Comparison of ENCODE assay signal across 18 mouse cellular contexts in the genomic region with DNA sequence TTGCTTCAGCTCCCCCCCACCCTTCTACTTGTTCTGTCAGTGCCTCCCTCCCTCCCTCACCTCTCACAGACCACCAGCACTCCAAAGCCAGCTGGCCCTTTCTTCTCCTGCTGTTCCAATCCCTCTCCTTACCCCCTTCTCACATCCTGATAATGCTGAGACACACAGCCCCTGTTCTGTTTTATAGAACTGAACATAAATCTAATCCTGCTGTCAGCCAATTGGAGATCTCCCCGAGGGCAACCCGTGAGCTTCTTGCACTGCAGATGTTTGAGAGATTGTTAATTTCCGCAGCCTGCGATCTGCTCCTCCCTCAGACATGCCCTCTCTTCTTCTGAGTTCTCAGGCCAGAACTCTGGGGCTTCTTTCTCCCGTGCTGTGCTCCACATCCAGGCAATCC.
DNase-seq lines count a peak whose midpoint lies in the region; ATAC-seq and TF ChIP-seq lines count a peak whose summit lies in the region.
"Had no signal": no experiment of that assay in that cellular context is flagged by ENCODE, and none has a peak within 500 bp of the region (broad histone marks: within the 10 kb centered on the region; RNA-seq: fewer than 3 reads in every experiment).

No protein-coding gene starts in this region.

- H3K4me3 ChIP-seq in hindbrain, embryonic 11.5 days (ENCODE audit: low read depth, low read length), result no peak overlapping the region
- H3K4me3 ChIP-seq in hindbrain, embryonic 14.5 days (replicated peaks; ENCODE audit: low read length), result no peak overlapping the region
- H3K4me3 ChIP-seq in ES-E14 (ENCODE audit: insufficient read depth in 1 of 2, low read depth in 1 of 2, low read length in 2 of 2, poor library complexity in 1 of 2, severe bottlenecking in 1 of 2), result no peak overlapping the region
- no peak overlapping the region for H3K4me3 ChIP-seq in midbrain, postnatal 0 days (ENCODE audit: low read depth, low read length)
- H3K4me3 ChIP-seq: erythroblast, embryonic 14.5 days; limb, embryonic 12.5 days had no signal

- H3K27ac ChIP-seq in hindbrain, embryonic 11.5 days (ENCODE audit: low read depth, low read length), result no peak overlapping the region
- no peak overlapping the region for H3K27ac ChIP-seq in hindbrain, embryonic 14.5 days
- 0 out of 2 replicates have a peak overlapping the region, but pooled peaks have one; percentile 6 for H3K27ac ChIP-seq in ES-E14 (ENCODE audit: insufficient read depth, low read depth, low read length, poor library complexity, severe bottlenecking)
- no peak overlapping the region for H3K27ac ChIP-seq in midbrain, postnatal 0 days (ENCODE audit: low read depth, low read length)
- H3K27ac ChIP-seq: limb, embryonic 12.5 days had no signal

- H3K9ac ChIP-seq in hindbrain, embryonic 11.5 days (ENCODE audit: low read depth, low read length), result no peak overlapping the region
- no peak overlapping the region for H3K9ac ChIP-seq in hindbrain, embryonic 14.5 days
- H3K9ac ChIP-seq in ES-E14 (ENCODE audit: insufficient read depth, low read depth, low read length, poor library complexity, severe bottlenecking), result no peak overlapping the region
- no peak overlapping the region for H3K9ac ChIP-seq in midbrain, postnatal 0 days (replicated peaks; ENCODE audit: low read length, poor library complexity, severe bottlenecking)
- H3K9ac ChIP-seq: limb, embryonic 12.5 days had no signal

- no peak for DNase-seq in hindbrain, embryonic 11.5 days (ENCODE audit: low spot score)
- no peak for DNase-seq in hindbrain, embryonic 14.5 days (ENCODE audit: low spot score)
- no peak for DNase-seq in ES-E14 (ENCODE audit: low read depth, low spot score)
- peak; percentile 31 for DNase-seq in forelimb bud, embryonic 11.5 days (ENCODE audit: low read depth, low spot score)
- no peak for DNase-seq in midbrain, postnatal 0 days (ENCODE audit: low spot score)
- DNase-seq in layer of hippocampus, adult 8-10 months (ENCODE audit: low spot score in 2 of 2), result no peak
- no peak for DNase-seq in left cerebral cortex, adult 8-10 months (ENCODE audit: low spot score in 2 of 2)
- DNase-seq: cerebellum, adult 11-12 months; gastrocnemius, postnatal 36 days; kidney, adult 11 months; kidney, postnatal 14 days; layer of hippocampus, postnatal 36 days; lung, postnatal 14 days; right cerebral cortex, adult 18-20 months; thymus, postnatal 36 days had no signal

- in situ Hi-C loops in ES-E14 (cut with MboI; ENCODE audit: low sequenced_read_pairs in 2 of 2, unreplicated experiment in 2 of 2), result no loop called here

- no peak for TF ChIP-seq CTCF in midbrain, postnatal 0 days (IDR thresholded peaks at IDR 0.05)

- no peaks in the 10 kb centered on the region for H3K36me3 ChIP-seq in hindbrain, embryonic 11.5 days (ENCODE audit: control insufficient read depth, insufficient read depth, low read length)
- no peaks in the 10 kb centered on the region for H3K36me3 ChIP-seq in hindbrain, embryonic 14.5 days (replicated peaks; ENCODE audit: control insufficient read depth, insufficient read depth)
- H3K36me3 ChIP-seq in ES-E14 (ENCODE audit: control insufficient read depth, insufficient read depth, low read length, poor library complexity, severe bottlenecking), result peaks cover 3% of the 10 kb centered on the region; the same call in 1 of the 2 replicates
- no peaks in the 10 kb centered on the region for H3K36me3 ChIP-seq in midbrain, postnatal 0 days (ENCODE audit: insufficient read depth, low read length)

- 64% methylated on average over 5 of the region's 5 CpGs for WGBS in hindbrain, embryonic 11.5 days
- 42% methylated on average over 5 of the region's 5 CpGs for WGBS in hindbrain, embryonic 14.5 days
- 44% methylated on average over 5 of the region's 5 CpGs for whole genome bisulfite sequencing in midbrain, postnatal 0 days

- H3K27me3 ChIP-seq in hindbrain, embryonic 11.5 days (ENCODE audit: control insufficient read depth, insufficient read depth, low read length), result no peaks in the 10 kb centered on the region
- no peaks in the 10 kb centered on the region for H3K27me3 ChIP-seq in hindbrain, embryonic 14.5 days (ENCODE audit: control insufficient read depth, insufficient read depth, low read length)
- no peaks in the 10 kb centered on the region for H3K27me3 ChIP-seq in midbrain, postnatal 0 days (ENCODE audit: insufficient read depth, low read length)
- H3K27me3 ChIP-seq: limb, embryonic 12.5 days had no signal

- 0 out of 2 replicates have a peak, but pooled peaks have one; percentile 37 for ATAC-seq in hindbrain, embryonic 11.5 days (ENCODE audit: low FRiP score)
- ATAC-seq in hindbrain, embryonic 14.5 days (ENCODE audit: low FRiP score), result no peak
- ATAC-seq in midbrain, postnatal 0 days (ENCODE audit: low FRiP score), result 0 out of 2 replicates have a peak, but pooled peaks have one; percentile 8

- no peaks in the 10 kb centered on the region for H3K9me3 ChIP-seq in hindbrain, embryonic 11.5 days (ENCODE audit: control insufficient read depth, low read length)
- H3K9me3 ChIP-seq in hindbrain, embryonic 14.5 days (ENCODE audit: control insufficient read depth, low read length), result no peaks in the 10 kb centered on the region
- no peaks in the 10 kb centered on the region for H3K9me3 ChIP-seq in ES-E14 (ENCODE audit: control insufficient read depth, insufficient read depth, low read depth, low read length)
- no peaks in the 10 kb centered on the region for H3K9me3 ChIP-seq in midbrain, postnatal 0 days (ENCODE audit: low read length)
- H3K9me3 ChIP-seq: limb, embryonic 12.5 days had no signal

- no peak overlapping the region for H3K4me2 ChIP-seq in hindbrain, embryonic 11.5 days (replicated peaks; ENCODE audit: low read depth, low read length)
- no peak overlapping the region for H3K4me2 ChIP-seq in hindbrain, embryonic 14.5 days (replicated peaks)
- H3K4me2 ChIP-seq in midbrain, postnatal 0 days (ENCODE audit: low read depth, low read length, poor library complexity, severe bottlenecking), result no peak overlapping the region
- H3K4me2 ChIP-seq: heart, embryonic 11.5 days; limb, embryonic 12.5 days had no signal

- no peaks in the 10 kb centered on the region for H3K4me1 ChIP-seq in hindbrain, embryonic 11.5 days (replicated peaks; ENCODE audit: control insufficient read depth, insufficient read depth, low read length)
- no peaks in the 10 kb centered on the region for H3K4me1 ChIP-seq in hindbrain, embryonic 14.5 days (replicated peaks; ENCODE audit: control insufficient read depth, insufficient read depth, low read length)
- H3K4me1 ChIP-seq in ES-E14 (ENCODE audit: control insufficient read depth in 2 of 2, insufficient read depth in 2 of 2, low read length in 2 of 2, poor library complexity in 1 of 2), result no peaks in the 10 kb centered on the region
- no peaks in the 10 kb centered on the region for H3K4me1 ChIP-seq in midbrain, postnatal 0 days (ENCODE audit: insufficient read depth, low read length)

TF ChIP-seq in ES-E14, 5 proteins besides CTCF, POLR2A, EP300 and RAD21:
- TF ChIP-seq ZC3H11A (IDR thresholded peaks at IDR 0.05; ENCODE audit: borderline replicate concordance, low read depth, low read length), result no peak
- TF ChIP-seq CHD2 (IDR thresholded peaks at IDR 0.05; ENCODE audit: low read depth, low read length), result no peak
- TF ChIP-seq ZNF384 (IDR thresholded peaks at IDR 0.05; ENCODE audit: low read depth, low read length), result no peak
- no peak for TF ChIP-seq MAFK (IDR thresholded peaks at IDR 0.05; ENCODE audit: insufficient read depth, low read depth, low read length)
- no peak for TF ChIP-seq HCFC1 (IDR thresholded peaks at IDR 0.05; ENCODE audit: borderline replicate concordance, insufficient read depth, low read length)
